Mouse (Mus musculus) gastrocnemius, postnatal 14 days (tissue): ENCODE measurements around the gene Ctsd. TPM values are rescaled to one million over a fixed set of nuclear protein-coding genes. Genes with fewer than 3 reads are reported as not detected.
"Not testable (repeated sequence)": the region's sequence is repeated elsewhere in the genome, so short reads cannot be mapped to it uniquely, and the experiment has no call there.

ENCODE experiments used
- DNase-seq: peaks from one replicate; pipeline ENCODE4 v3.0.0; 2021; ENCODE audit warnings: mixed read lengths
- intact Hi-C: fragments of 180-260 bp; cut with DNase I; formaldehyde crosslinking; loops from one replicate; pipeline ENCODE4 v1.15.1; 2025; ENCODE audit warnings: low total_unique reads
- total RNA-seq, 2 experiments: library from RNA; stranded (reverse); gene quantifications; 2 replicates each; pipeline ENCODE4 v1.2.3; 2021

Ctsd gene
- total RNA-seq, 2 experiments from 2014 or later = 268 to 284 TPM

DNA sequence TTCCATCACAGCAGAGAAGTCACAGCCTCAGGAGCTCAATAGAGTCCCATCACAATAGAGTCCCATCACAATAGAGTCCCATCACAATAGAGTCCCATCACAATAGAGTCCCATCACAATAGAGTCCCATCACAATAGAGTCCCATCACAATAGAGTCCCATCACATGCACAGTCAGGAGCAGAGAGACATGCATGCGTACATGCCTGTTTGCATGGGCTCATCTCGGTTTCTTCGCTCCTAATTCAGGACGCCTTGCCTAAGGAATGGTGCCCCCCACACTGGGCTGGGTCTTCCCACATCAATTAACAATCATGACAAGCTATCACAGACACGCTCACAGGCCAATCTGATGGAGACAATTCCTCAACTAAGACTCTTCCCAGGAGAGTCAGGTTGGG lies 17.3 kb upstream of the Ctsd start:
- intact Hi-C loops = not testable (repeated sequence)

DNA sequence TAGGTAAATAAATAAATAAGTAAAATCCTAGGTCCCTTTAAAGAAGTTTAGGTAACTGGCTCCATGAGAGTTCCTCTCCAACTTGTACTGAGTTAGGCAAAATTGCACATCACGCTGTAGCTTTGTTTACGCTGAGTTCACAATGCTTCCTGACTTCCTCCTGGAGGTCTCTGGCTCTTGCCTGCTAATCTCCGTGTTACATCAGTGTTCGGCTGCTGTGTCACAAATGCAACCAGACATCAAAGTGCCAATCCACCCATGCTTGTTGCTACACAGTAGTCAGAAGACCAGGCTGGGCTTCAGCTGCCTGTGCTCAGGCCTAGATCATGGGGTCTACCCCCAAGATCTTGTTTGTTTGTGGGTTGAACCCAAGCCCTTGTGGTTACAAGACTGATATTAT lies 15.8 kb upstream of the Ctsd start:
- no peak for DNase-seq
- intact Hi-C loops = no loop called here

More for the DNA sequence above, 17.3 kb upstream of the Ctsd start:
- not testable (repeated sequence) for DNase-seq

DNA sequence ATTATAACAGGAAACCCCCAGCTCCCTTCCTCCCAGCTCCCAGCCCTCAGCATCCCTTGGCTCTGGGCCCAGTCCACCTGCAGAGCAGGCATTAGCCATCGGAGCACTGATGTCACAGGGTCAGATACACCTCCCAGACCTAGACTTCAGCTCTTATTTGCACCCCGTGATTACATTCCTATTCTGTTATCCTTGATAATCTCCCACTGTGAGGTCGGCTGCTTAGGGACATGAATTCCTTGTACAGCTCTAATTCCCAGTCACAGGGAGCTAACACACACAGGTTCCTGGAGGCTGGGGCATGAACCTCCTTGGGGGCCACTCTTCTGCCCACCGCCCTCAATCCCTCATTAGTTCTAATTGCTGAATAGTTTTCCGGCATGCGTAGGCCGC lies 12.9 kb upstream of the Ctsd start:
- DNase-seq = no peak
- intact Hi-C loops = no loop called here

DNA sequence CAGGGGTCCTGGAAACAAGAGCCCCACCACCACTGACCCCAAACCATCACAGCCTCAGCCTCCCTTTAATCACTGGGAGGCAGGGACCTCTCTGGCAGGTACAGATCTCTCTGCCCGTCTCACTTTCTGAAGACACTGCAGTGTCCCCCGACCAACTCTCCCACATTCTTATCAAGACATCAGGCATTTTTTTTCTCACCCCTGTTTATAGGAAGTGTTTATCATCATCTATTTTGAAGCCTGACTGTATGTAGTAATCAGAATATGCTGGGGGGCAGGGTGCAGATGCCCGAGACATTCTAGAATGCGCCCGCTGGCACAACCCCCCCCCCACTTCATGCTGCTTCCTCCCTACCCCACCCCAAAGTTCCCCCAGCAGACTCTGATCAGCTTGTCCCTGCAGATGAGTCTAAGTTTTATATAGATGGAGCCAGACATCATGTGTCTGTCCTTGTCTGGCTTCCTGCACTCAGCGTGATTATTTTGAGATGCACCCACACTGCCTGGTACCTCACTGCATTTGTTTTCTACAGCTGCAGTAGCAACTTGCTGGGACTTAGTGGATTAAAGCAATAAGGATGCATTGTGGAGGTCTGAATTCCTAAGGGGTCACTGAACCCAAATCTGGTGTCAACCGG lies 12.4 kb upstream of the Ctsd start:
- no peak for DNase-seq
- intact Hi-C loops = no loop called here

DNA sequence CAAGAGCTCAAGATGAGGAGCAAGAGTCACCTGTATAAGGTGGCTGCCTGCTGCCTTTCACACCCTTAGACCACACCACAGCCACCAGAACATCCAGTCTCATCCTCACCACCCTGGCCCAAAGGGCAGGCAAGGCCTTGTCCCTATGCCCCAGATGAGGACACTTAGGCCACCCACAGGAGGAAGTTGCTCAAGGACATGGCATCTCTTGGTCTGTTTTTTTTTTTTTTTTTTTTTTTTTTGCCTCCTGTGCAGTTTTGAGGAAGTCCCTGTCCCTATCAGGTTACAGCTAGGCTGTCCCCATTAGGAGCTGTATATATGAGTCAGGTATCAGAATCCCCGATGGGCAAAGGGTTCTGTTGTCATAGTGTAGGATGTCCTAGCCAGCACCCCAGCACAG lies 11.4 kb upstream of the Ctsd start:
- DNase-seq = no peak
- intact Hi-C loops = no loop called here

DNA sequence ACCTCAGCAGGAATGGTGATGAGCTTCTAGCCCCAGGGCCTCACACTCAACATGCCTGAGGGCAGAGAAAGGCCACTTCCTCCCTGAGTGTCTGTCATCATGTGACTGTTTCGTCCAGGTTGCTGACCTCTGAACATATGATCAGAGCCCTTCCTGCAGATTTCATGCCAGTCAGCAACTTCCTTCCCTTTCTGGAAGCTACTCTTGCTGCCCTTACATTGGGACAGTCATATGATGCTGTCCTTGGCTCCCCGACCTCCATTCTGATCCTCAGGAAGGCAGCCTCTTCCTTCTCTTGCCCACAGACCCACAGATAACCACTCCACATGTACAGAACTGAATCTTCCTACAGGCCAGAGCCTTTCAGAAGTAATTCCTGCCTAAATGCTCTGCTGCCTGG lies 10.2 kb upstream of the Ctsd start:
- intact Hi-C loops = no loop called here
- no peak for DNase-seq

DNA sequence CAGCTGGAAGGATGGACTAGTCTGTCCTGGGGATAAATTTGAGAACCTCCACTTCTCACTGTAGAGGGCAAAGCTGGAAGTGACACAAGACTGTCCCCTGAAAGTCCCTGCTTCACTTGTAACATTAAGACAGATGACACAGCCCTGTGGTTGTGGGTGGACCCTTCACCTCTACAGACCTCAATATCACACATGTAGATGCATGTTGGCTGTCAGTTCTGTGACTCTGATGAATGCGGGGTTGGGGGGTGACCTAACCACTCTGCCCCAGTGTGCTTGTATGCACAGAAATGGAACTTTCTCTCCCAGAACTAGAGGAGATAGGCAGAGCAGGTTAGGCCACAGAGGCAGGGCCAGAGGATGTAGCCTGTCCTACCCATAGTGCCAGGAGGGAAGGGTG lies 8.8 kb upstream of the Ctsd start:
- intact Hi-C loops = no loop called here
- DNase-seq = no peak

DNA sequence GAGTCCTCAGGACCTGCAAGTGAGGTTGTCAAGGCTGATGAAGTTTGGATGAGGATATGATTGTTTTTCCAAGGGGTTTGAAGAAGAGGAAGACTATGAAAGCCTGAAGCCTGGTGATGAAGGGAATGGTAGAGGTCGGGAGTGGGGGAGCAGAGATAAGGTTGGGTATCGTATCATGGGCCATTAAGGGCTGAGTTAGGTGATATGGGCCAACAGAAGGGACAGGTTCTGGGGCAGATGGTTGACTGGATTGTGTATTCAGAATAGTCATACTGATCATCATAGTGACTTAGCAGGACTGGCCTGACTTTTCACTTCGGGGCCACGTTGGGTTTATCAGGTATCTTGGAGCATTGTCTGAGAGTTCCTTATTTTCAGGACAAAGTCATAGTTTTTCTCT lies 7.6 kb upstream of the Ctsd start:
- DNase-seq = no peak
- intact Hi-C loops = no loop called here

DNA sequence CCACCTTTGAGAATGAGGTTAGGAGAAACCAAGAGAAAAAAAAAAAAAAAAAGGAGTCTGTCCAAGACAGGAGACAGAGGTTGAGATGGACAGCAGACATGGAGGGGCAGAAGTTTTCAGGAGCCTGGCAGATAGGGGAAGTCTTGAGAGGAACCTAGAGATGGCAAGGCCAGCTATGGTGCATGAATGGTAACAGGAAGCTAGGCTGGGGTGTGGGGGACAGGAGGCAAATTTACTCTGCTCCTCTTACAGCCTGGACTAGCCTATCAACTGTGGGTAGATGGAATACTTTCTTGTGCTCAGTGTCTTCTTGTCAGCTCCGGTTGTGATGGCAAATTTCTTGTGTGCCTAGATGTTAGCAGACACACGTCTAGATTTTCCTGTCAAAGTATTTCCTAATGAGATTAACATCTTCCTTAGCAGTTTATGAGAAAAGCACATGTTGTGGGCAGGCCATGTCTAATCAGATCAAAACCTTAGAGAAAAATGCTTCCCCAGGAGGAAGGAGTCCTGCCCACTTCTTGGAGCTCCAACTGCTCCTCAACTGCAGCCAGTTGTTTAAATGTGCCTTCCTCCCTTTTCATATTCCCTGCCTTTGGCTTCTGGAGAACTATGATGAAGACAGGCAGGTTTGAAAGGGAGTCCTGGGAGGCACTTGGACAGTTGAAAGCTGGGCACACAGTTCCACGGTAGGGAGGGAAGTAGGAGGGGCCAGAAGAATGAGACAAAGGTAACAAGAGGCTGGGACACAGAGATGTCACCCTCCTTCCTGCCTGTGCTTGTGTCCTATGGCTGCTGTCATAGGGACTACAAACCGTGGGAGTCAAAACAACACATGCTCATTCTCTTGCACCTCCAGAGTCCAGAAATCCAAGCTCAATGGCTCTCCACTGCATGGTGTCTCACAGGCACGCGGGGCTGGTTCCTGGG lies 6.7 kb upstream of the Ctsd start:
- DNase-seq = no peak

DNA sequence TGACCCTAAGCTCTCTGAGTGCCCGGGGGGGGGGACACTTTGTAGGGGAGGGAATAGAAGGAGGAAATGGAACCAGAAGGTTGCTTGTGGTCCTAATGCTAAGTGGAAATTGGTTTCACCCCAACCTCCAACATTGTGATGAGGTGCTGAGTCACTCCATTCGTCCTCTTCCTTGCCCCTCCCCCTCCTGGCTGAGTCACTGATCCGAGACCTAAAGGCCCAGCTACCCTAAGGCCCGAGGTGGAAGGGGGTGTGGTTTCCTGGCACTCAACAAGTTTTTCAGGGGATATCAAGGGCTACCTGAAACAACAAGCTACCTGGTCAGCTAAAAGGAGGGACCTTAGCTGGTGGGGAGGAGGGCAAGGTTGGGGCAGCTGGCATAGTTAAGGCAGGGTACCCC lies 5.4 kb upstream of the Ctsd start:
- intact Hi-C loops = loop anchor here (5.0 kb wide), 1 partner anchor 34 kb away; no protein-coding TSS in a partner anchor
- DNase-seq = no peak

More for the DNA sequence above, 6.7 kb upstream of the Ctsd start:
- intact Hi-C loops = loop anchor here (5.0 kb wide), 1 partner anchor 33 kb away; no protein-coding TSS in a partner anchor

DNA sequence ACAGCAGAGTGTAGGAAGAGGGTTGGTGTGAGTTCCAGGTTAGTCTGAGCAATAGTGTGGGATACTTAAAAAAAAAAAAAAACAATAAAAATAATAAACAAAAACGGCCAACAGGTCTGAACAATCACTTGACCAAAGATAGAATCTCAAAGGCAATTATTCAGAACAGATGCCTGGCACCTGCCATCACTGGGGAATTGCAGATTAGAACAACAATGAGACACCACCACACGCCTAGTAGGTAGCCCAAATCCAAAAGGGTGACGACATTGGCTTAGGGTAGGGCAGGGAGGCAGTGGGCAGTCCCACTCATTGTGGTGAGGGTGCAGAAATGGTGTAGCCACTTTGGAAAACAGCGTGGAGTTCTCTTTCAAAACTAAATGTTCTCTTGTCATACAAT lies 3.8 kb upstream of the Ctsd start:
- no peak for DNase-seq
- intact Hi-C loops = loop anchor here (5.0 kb wide), 1 partner anchor 36 kb away; no protein-coding TSS in a partner anchor

DNA sequence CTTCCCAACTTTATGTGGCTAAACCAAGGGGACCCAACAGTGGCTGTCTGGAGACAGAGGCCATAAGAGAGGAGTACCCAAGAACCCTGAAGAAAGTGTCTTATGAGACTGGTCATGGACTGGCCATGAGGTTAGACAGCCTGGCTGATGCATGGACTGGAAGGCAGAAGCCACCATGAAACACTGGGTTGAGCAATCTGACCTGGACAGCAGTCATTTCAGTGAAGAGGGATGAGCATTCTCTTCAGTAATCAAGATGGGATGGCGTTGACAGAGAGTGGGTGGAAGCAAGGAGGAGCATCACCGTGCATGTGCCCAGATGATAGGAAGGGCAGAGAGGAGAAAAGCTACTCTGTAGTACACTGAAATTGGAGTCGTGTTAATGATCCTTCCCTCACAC lies 3.3 kb upstream of the Ctsd start:
- DNase-seq = no peak
- intact Hi-C loops = loop anchor here (5.0 kb wide), 1 partner anchor 36 kb away; no protein-coding TSS in a partner anchor

DNA sequence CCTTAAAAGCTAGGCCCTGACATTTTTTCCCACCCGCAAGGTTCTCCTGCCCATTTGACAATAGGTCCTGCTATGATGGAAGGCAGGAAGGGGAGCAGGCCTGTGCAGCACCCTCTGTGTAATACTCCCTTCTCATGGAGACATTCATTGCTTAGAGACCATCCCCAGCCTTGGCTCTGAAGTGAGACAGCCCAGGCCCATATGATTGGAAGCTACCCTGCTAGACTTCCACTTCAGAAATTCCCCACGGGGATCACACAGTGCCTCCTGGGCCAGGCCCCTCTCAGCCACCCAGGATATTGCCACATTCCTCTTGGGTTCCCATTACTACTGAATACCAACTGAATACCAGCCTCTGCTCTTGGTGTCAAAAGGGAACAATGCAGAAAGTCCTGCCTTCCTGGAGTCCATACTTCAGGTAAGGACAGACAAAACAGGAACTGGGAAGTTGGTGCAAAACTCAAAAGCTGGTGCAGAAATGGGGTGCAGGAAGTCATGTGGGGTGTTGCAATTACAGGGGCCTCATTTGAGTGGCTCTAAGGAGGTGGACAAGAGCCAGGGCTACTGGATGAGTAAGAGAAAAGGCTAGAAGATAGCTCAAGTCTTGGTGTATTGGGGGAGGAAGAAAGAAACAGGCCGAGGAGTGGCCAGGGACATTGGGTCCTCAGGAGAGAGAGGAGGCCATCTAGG lies 2.3 kb upstream of the Ctsd start:
- intact Hi-C loops = loop anchor here (5.0 kb wide), 1 partner anchor 37 kb away; no protein-coding TSS in a partner anchor
- no peak for DNase-seq

DNA sequence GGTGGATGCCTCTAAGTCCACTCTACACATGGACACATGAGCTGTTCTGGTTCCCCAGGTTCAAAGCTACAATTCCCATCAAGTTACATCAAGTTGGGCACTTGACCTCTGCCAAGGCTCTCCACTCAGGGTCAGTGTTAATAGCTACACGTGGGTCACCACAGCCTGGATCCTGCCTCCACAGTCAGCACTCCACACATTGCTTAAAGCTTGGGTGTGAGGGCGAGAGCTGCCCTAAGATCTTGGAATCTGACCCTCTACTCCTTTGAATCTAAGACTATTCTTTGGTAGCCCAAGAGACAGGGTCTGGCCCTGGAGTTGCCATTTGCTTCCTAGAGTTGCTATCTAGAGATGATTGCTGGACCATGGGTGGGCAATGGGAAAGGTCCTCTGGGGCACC lies 902 bp upstream of the Ctsd start:
- no peak for DNase-seq
- intact Hi-C loops = no loop called here

DNA sequence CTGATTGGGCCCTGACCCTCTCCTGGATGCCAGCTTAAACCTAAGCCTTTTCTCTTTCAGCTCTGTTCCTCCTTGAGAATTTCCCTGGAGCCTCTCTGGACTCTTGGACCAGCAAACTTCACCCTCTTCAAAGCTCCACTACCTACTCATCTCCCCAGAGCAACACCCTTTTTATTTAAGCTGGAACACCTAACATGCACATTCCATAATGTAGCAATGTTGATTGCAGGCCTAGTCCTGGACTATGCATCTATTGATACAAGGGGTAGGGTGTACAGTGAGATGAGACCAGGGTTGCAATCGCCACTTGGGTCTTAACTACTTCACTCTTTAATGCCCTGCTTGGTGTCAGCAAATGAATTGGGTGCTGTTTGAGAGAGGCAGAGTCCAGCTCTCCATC lies 360 bp upstream of the Ctsd start:
- DNase-seq = no peak
- intact Hi-C loops = no loop called here

DNA sequence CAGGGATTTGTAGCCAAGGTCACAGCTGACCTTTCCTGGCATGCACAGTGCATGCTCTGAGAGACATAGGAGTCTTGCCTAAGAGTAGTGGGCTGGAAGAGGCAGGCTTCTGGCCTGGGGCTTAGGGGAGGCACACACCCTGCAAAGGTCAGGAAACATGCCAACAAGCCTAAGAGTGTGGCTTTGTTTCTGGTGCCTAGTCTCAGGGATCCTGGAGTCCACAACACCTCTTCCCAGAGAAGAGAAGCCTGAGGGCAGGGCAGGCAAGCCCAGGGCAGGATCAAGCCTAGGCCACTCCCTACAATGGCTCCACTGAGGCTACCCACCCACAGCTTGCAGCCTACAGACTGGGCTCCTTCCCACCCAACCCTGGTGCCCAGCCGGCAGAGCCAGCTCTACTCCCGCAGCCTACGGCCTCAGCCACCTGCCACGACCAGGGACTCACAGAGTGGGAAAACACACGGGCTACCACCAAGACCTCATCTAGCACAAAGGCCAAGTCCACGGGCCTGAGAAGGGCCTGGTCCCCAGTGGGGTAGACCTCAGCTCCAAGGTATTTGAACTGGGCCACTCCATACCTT lies 1.1 kb downstream of the Ctsd start:
- no peak for DNase-seq
- intact Hi-C loops = no loop called here

DNA sequence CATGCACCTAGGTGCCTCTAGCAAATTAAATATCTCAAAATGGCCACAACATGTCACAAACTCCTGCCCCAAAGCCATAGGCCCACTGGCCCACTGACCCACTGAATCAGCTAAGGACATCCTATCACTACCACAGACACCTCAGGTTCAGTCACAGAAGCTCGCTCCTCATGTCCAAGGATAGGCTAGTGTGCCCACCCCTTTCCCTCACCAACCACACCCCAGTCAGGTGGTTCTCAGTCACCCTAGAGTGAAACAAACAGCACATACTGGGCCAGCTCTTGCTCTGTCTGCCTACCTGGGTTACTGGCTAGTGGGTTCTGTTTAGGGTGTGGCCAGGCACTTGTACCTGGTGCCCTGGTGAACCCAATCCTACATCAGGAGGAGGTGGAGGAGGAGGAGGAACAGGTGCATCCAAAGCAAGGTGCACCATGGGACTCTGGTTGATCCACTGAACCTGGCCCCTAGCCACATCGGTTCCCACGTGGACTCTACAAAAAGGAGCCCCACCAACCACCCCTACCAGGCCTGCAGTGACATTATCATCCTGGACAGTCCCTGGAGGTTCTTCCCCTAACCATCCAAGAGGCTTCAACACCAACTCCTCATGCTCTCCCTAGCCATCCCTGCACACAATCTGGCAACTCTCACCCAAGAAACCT lies 2.0 kb downstream of the Ctsd start:
- no peak for DNase-seq
- intact Hi-C loops = no loop called here

DNA sequence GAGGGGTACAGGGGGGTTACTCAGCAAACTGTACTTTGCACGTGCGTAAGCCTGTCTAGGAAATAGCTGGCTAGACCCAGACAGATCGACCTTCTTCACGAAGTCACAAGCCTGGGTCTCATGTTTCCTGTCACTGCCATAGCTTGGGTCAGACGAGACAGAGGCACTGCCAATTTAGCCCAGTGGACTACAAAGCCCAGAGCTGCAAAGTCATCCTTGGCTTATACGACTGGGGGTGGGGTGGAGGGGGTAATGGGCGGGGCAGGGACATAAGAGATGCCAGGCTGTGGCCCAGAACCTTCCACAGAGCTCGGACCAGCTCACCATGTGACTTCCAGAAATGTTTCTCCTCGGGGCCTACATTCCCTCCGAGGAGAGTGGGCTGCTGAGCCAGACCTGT lies 3.5 kb downstream of the Ctsd start:
- no peak for DNase-seq
- intact Hi-C loops = no loop called here

DNA sequence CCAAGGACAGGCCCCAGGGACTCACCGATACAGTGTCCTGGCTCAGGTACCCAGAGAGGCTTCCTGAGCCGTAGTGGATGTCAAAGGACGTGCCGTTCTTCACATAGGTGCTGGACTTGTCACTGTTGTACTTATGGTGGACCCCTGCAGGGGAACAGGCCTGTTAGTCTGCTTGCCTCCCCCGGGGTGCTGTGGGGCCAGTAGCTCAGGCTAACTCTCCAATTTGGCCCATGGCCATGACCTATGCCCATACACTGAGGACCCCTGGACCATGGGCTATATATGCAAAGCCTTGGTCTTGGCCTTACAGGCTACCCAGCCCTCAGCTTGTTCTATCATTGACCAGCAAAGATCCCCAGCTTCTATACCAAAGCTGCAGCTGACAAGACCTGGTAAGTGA lies 5.3 kb downstream of the Ctsd start, which contains the start of gene Gm49369:
Gene Gm49369 (minus strand): TSS at position 101 of the 400 bp plus-strand sequence.
- intact Hi-C loops = no loop called here
- DNase-seq = no peak
